In the genomic region with DNA sequence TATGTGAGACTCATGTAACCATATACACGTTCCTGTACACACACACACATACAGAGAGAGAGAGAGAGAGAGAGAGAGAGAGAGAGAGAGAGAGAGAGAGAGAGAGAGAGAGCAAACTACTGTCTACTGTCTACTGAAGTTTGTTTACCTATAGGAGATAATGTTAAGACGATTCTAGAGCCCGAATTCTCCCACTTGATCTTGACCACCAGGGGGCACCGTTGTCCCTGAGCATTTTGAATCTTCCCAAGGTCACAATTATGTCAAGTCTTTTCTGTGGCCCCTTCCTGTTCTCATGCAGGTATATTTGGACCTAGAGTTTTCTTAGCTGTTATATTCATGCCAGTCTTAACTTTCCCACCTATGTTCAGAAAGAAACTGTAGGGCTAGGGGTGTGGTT, we compare ENCODE assay signal across 9 mouse cellular contexts. TPM values are rescaled to one million over a fixed set of nuclear protein-coding genes. Genes with fewer than 3 reads are reported as not detected.
A peak's percentile ranks its signal among the peaks of the same experiment; 100 is the strongest.
DNase-seq lines count a peak whose midpoint lies in the region; ATAC-seq lines count a peak whose summit lies in the region.
"Had no signal": no experiment of that assay in that cellular context is flagged by ENCODE, and none has a peak within 500 bp of the region (broad histone marks: within the 10 kb centered on the region; RNA-seq: fewer than 3 reads in every experiment).

No protein-coding gene starts in this region.

- peaks cover 13% of the 10 kb centered on the region for H3K36me3 ChIP-seq in hindbrain, embryonic 10.5 days
- no peaks in the 10 kb centered on the region for H3K36me3 ChIP-seq in hindbrain, embryonic 13.5 days
- peaks cover 3% of the 10 kb centered on the region; the same call in 1 of the 2 replicates for H3K36me3 ChIP-seq in heart, embryonic 12.5 days
- H3K36me3 ChIP-seq: limb, embryonic 15.5 days had no signal

- H3K4me3 ChIP-seq in hindbrain, embryonic 10.5 days, result no peak overlapping the region
- no peak overlapping the region for H3K4me3 ChIP-seq in hindbrain, embryonic 13.5 days
- H3K4me3 ChIP-seq in heart, embryonic 12.5 days, result no peak overlapping the region
- H3K4me3 ChIP-seq: limb, embryonic 15.5 days had no signal

- H3K4me1 ChIP-seq in hindbrain, embryonic 10.5 days (replicated peaks), result peaks cover 28% of the 10 kb centered on the region
- peaks cover 20% of the 10 kb centered on the region for H3K4me1 ChIP-seq in hindbrain, embryonic 13.5 days (replicated peaks)
- peaks cover 38% of the 10 kb centered on the region for H3K4me1 ChIP-seq in heart, embryonic 12.5 days (replicated peaks)

- 7% methylated on average over 4 of the region's 4 CpGs for WGBS in hindbrain, embryonic 10.5 days
- WGBS in hindbrain, embryonic 13.5 days, result 2% methylated on average over 4 of the region's 4 CpGs
- 3% methylated on average over 4 of the region's 4 CpGs for WGBS in heart, embryonic 12.5 days

- no peaks in the 10 kb centered on the region for H3K9me3 ChIP-seq in hindbrain, embryonic 10.5 days
- no peaks in the 10 kb centered on the region for H3K9me3 ChIP-seq in hindbrain, embryonic 13.5 days
- H3K9me3 ChIP-seq in heart, embryonic 12.5 days (replicated peaks), result no peaks in the 10 kb centered on the region
- H3K9me3 ChIP-seq: limb, embryonic 15.5 days had no signal

- ATAC-seq in hindbrain, embryonic 13.5 days (ENCODE audit: low FRiP score), result no peak
- no peak for ATAC-seq in heart, embryonic 12.5 days (ENCODE audit: insufficient number of reproducible peaks, low FRiP score)

- peak; percentile 71 for DNase-seq in hindbrain, embryonic 10.5 days (ENCODE audit: low spot score)
- peak; percentile 93 for DNase-seq in NIH3T3 (ENCODE audit: low read depth)
- peak; percentile 86 to 89 for DNase-seq in cerebellum, postnatal 14 days
- peak; percentile 64 to 71 for DNase-seq in layer of hippocampus, postnatal 10 days (ENCODE audit: low spot score in 2 of 2)
- DNase-seq in mesoderm, embryonic 11.5 days (ENCODE audit: low read depth, low spot score), result peak; percentile 83
- DNase-seq in telencephalon, adult 2 months (ENCODE audit: low read depth, low spot score), result peak; percentile 39

- no peak overlapping the region for H3K4me2 ChIP-seq in hindbrain, embryonic 13.5 days
- H3K4me2 ChIP-seq in heart, embryonic 12.5 days, result no peak overlapping the region
- H3K4me2 ChIP-seq: limb, embryonic 15.5 days had no signal

- no peaks in the 10 kb centered on the region for H3K27me3 ChIP-seq in hindbrain, embryonic 10.5 days (ENCODE audit: insufficient read depth, poor library complexity, severe bottlenecking)
- no peaks in the 10 kb centered on the region for H3K27me3 ChIP-seq in hindbrain, embryonic 13.5 days
- H3K27me3 ChIP-seq in heart, embryonic 12.5 days (replicated peaks), result no peaks in the 10 kb centered on the region
- H3K27me3 ChIP-seq: limb, embryonic 15.5 days had no signal

- no peak overlapping the region for H3K9ac ChIP-seq in hindbrain, embryonic 13.5 days
- no peak overlapping the region for H3K9ac ChIP-seq in heart, embryonic 12.5 days
- H3K9ac ChIP-seq: limb, embryonic 15.5 days had no signal

- H3K27ac ChIP-seq in hindbrain, embryonic 10.5 days, result no peak overlapping the region
- H3K27ac ChIP-seq in hindbrain, embryonic 13.5 days, result no peak overlapping the region
- H3K27ac ChIP-seq in heart, embryonic 12.5 days (ENCODE audit: poor library complexity, severe bottlenecking), result peak overlapping the region; percentile 35; the same call in 1 of the 2 replicates
- H3K27ac ChIP-seq: limb, embryonic 15.5 days had no signal

RNA-seq across cellular contexts. Expression of a gene that starts 2.0 kb away (rescaled TPM):
- 231 and 232 TPM in 2 replicates for polyA plus RNA-seq in hindbrain, embryonic 10.5 days (2016; fragmentation: Nextera tagmentation; extraction: Ambion mirVana)
- 232 and 235 TPM in 2 replicates for polyA plus RNA-seq in hindbrain, embryonic 13.5 days (2015; fragmentation: Nextera tagmentation; extraction: Ambion mirVana)
- 418 and 430 TPM in 2 replicates for polyA plus RNA-seq in heart, embryonic 12.5 days (2016; fragmentation: Nextera tagmentation; extraction: Ambion mirVana)
- total RNA-seq in layer of hippocampus, postnatal 10 days (2021), result 100 to 1,000 TPM; 277 to 286 TPM

RNA-seq across cellular contexts. Expression of a gene that starts 13.3 kb away (rescaled TPM):
- 252 and 259 TPM in 2 replicates for polyA plus RNA-seq in hindbrain, embryonic 10.5 days (2016; fragmentation: Nextera tagmentation; extraction: Ambion mirVana)
- 227 and 228 TPM in 2 replicates for polyA plus RNA-seq in hindbrain, embryonic 13.5 days (2015; fragmentation: Nextera tagmentation; extraction: Ambion mirVana)
- polyA plus RNA-seq in heart, embryonic 12.5 days (2016; fragmentation: Nextera tagmentation; extraction: Ambion mirVana), result 201 and 209 TPM in 2 replicates
- 10 to 100 TPM; 75.5 to 78.5 TPM for total RNA-seq in layer of hippocampus, postnatal 10 days (2021)

RNA-seq across cellular contexts. Expression of a gene that starts 32.4 kb away (rescaled TPM):
- 42.5 and 43.7 TPM in 2 replicates for polyA plus RNA-seq in hindbrain, embryonic 10.5 days (2016; fragmentation: Nextera tagmentation; extraction: Ambion mirVana)
- polyA plus RNA-seq in hindbrain, embryonic 13.5 days (2015; fragmentation: Nextera tagmentation; extraction: Ambion mirVana), result 25.3 and 25.8 TPM in 2 replicates
- polyA plus RNA-seq in heart, embryonic 12.5 days (2016; fragmentation: Nextera tagmentation; extraction: Ambion mirVana), result 30.0 and 31.7 TPM in 2 replicates
- 10 to 100 TPM; 15.5 to 15.8 TPM for total RNA-seq in layer of hippocampus, postnatal 10 days (2021)

RNA-seq across cellular contexts. Expression of a gene that starts 33.2 kb away (rescaled TPM):
- 14.5 and 21.6 TPM in 2 replicates for polyA plus RNA-seq in hindbrain, embryonic 10.5 days (2016; fragmentation: Nextera tagmentation; extraction: Ambion mirVana)
- polyA plus RNA-seq in hindbrain, embryonic 13.5 days (2015; fragmentation: Nextera tagmentation; extraction: Ambion mirVana), result 31.1 and 37.6 TPM in 2 replicates
- 15.9 and 16.2 TPM in 2 replicates for polyA plus RNA-seq in heart, embryonic 12.5 days (2016; fragmentation: Nextera tagmentation; extraction: Ambion mirVana)
- 10 to 100 TPM; 55.6 to 58.8 TPM for total RNA-seq in layer of hippocampus, postnatal 10 days (2021)

RNA-seq across cellular contexts. Expression of a gene that starts 37.0 kb away (rescaled TPM):
- polyA plus RNA-seq in hindbrain, embryonic 10.5 days (2016; fragmentation: Nextera tagmentation; extraction: Ambion mirVana), result not detected in 2 replicates
- 0.10 TPM in 1 of 2 replicates, not detected in the other for polyA plus RNA-seq in hindbrain, embryonic 13.5 days (2015; fragmentation: Nextera tagmentation; extraction: Ambion mirVana)
- polyA plus RNA-seq in heart, embryonic 12.5 days (2016; fragmentation: Nextera tagmentation; extraction: Ambion mirVana), result 1.2 and 1.8 TPM in 2 replicates
- under 1 TPM in 1 of 2 experiments, not detected in 1; 0.85 TPM for total RNA-seq in layer of hippocampus, postnatal 10 days (2021)

Comparison
In these comparisons a context has a peak if more than half of its experiments do, and no peak if none do; other contexts are left out.
1. DNase-seq: peak in every context shown above with its lines; median percentile 93 in NIH3T3; 88 in cerebellum, postnatal 14 days; 83 in mesoderm, embryonic 11.5 days; 71 in hindbrain, embryonic 10.5 days; 68 in layer of hippocampus, postnatal 10 days; 39 in telencephalon, adult 2 months.